Mouse (Mus musculus): ENCODE data around the gene Dmrt1. TPM values are rescaled to one million over a fixed set of nuclear protein-coding genes. Genes with fewer than 3 reads are reported as not detected.

Gene Dmrt1
- total RNA-seq, 2 experiments from 2014 or later, result not detected

- no peak for DNase-seq (ENCODE audit: low spot score in 2 of 2)
Observed at GRCm38 (mm10) chr19:25615889-25616288, 110.5 kb downstream of the Dmrt1 start.

- peak in 1 of 2 experiments; percentile 61 for DNase-seq (ENCODE audit: low spot score in 2 of 2)
Observed at GRCm38 (mm10) chr19:25622291-25623251, 117.2 kb downstream of the Dmrt1 start.

- DNase-seq (ENCODE audit: low spot score in 2 of 2), result peak; percentile 28 to 67
Observed at GRCm38 (mm10) chr19:25628490-25628889, 123.1 kb downstream of the Dmrt1 start.

- no peak for DNase-seq (ENCODE audit: low spot score in 2 of 2)
Observed at GRCm38 (mm10) chr19:25635119-25635518, 129.7 kb downstream of the Dmrt1 start.

- DNase-seq (ENCODE audit: low spot score in 2 of 2), result peak; percentile 33 to 74
Observed at GRCm38 (mm10) chr19:25635622-25636244, 130.3 kb downstream of the Dmrt1 start.

GRCm38 (mm10) chr19:25638766-25639361 is 133.4 kb downstream of the Dmrt1 start:
- DNase-seq (ENCODE audit: low spot score in 2 of 2), result no peak

GRCm38 (mm10) chr19:25641786-25642185 is 136.4 kb downstream of the Dmrt1 start:
- no peak for DNase-seq (ENCODE audit: low spot score in 2 of 2)

GRCm38 (mm10) chr19:25647136-25647535 is 141.7 kb downstream of the Dmrt1 start:
- no peak for DNase-seq (ENCODE audit: low spot score in 2 of 2)

- no peak for DNase-seq (ENCODE audit: low spot score in 2 of 2)
Observed at GRCm38 (mm10) chr19:25648701-25649100, 143.3 kb downstream of the Dmrt1 start.

- no peak for DNase-seq (ENCODE audit: low spot score in 2 of 2)
Observed at GRCm38 (mm10) chr19:25650474-25650873, 145.1 kb downstream of the Dmrt1 start.

GRCm38 (mm10) chr19:25652560-25652959 is 147.1 kb downstream of the Dmrt1 start:
- no peak for DNase-seq (ENCODE audit: low spot score in 2 of 2)

Other genes starting within 250 kb of the Dmrt1 start
- under 1 TPM; 0.54 to 0.63 TPM for gene Dmrt3, start 104.7 kb downstream of the Dmrt1 start, total RNA-seq (2021)
- under 1 TPM; 0.79 to 0.81 TPM for gene Dmrt2, start 166.8 kb downstream of the Dmrt1 start, total RNA-seq (2021)